Mouse (Mus musculus) MEL-GATA-1-ER (cell line): Measurements from ENCODE around the gene Syt5.
A peak's percentile ranks its signal among the peaks of the same experiment; 100 is the strongest.

ENCODE experiments used
- DNase-seq: peaks from one replicate; pipeline ENCODE4 v3.0.0-alpha.2; 2012; ENCODE audit warnings: low read depth; ENCODE audit errors: extremely low read depth

Gene Syt5

DNA sequence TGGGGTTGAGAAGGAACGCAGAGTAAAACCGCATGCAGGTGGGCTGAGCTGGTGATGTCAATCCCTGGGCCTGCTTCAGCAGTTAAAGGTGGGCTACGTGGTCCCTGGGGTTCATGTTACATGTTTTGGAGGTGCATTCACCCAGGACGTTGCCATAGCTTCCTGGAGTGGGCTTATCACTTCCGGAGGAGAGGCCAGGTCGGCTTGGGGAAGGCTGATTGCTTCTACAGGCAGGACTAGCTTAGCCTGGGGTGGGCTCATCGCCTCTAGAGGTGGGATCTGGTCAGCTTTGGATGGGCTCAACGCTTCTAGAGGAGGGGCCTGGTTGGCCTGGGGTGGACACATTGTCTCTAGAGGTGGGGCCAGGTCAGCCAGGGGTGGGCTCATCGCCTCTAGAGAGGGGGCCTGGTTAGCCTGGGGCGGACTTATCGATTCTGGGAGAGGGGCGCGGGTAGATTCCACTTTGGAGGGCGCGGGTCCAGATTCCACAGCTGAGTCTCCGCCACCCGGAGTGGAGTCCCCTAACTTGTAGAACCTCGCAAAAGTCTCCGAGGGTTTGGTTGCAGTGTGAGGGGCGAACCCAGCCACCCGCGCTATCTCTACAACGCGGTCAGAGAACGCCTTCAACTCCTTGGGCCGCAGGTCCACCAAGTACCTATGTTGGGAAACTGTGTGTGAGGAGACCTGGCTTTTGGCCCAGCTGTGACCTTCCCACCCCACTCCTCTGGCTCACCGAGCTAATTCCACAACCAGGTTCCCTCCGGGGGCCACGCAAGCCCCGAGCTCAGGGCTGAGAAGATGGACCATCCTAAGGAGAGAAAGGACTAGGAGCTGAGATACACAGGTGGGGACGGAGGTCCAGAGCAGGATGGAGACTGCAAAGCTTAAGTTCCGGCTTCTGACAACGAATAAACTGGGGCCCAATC lies 23.9 kb downstream of the Syt5 start:
- DNase-seq: no peak

DNA sequence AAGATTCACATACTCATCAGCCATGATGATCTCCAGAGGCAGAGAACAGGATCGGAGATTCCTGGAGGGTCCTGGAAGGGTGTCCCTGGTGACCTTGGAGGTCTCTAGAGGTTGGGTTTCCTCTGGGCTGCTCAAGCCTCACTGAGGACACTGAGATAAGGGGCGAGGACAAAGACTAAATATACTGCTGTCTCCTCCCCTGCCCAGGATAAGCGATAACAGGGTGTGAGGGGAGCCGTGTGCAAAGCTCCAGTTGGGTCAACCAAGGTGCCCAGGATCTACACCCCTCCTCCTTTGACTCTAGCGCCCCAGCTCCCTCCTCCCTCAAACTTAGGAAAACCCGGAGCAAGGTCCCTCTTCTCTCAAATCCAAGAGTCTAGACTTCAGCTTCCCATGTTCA lies 25.0 kb downstream of the Syt5 start:
- no peak for DNase-seq

DNA sequence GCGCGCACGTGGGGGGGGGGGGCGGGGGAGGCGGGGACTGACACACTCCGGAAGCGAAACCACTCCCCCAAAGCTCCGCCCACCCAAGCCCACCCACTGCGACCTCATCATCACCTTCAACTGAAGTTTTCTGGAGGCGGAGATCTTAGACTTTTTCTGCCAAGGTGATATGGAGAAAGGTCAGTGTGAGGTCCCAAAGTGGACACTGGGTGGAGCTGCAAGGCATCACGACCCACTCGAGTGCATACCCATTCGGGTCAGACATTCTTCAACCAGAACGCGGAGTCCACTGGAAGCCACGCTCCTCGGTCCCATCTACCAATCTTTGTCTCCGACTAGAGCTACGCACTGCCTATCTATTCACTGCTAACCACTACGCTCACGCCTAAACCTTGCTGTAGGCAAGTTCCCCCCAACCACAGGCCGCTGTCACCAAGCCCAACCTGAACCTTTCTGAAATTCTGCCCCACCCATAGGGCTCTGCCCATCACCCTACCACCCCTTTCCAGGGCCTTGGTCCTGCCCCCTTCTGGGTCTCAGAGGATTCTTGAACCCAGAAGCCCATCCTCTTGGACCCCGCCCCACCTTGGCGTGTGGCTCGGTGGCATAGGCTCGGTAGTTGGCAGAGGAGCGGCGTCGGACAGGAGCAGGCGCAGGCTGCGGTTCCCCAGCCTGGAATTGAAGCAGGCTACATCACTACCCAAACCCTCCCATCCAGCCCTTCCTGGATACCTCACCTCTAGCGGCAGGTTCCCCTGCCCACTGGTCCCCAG lies 25.9 kb downstream of the Syt5 start:
- DNase-seq: no peak

DNA sequence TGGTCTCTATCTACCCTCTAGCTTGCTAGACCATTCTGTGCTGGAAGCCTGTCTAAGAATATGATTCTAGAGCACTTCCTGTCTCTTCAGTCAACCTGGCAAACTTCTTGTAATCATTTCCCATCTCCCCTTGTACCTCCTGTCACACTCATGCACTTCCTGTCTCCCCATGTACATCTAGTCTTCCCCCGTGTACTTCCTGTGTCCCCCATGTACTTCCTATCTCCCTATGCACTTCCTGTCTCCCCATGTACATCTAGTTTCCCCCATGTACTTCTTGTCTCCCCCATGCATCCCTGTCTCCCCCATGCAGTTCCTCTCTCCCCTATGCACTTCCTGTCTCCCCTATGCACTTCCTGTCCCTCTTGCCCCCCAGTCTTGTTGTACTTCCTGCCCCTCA lies 28.9 kb downstream of the Syt5 start:
- no peak for DNase-seq

DNA sequence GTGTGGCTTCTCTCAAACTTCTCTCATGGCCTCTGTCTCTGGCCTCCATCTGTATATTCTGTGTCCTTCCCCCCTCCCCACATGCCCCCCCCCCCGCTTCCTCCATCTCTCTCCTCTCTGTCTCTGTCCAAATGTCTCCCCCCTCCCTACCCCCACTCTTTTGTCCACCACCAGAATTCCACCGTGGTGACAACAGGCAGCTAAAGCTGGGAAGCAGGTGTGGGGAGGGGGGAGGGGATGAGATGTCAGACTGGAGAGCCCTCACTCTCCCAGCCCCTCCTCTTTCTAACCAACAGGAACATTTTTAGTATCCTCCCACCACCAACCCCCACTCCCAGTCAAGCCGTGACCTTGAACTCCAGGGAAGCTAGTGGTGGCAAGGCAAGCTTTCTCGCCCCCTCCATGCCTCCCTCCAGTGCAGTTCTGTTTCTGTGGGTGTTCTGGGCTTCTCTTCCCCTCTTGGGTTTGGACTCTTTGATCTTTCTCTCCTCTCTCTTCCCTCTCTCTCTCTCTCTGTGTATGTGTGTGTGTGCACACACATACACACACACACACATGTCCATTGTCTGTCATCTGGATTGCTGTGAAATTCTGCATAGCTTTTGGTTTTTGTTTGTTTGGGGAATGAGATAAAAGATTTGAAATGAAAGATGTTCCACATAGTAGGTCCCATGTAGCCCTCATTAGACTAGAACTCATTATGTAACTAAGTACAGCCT lies 30.9 kb downstream of the Syt5 start, which contains the start of gene Tnnt1:
TSS of gene Tnnt1 (minus strand) at position 51 of the 719 bp plus-strand sequence.
- no peak for DNase-seq

DNA sequence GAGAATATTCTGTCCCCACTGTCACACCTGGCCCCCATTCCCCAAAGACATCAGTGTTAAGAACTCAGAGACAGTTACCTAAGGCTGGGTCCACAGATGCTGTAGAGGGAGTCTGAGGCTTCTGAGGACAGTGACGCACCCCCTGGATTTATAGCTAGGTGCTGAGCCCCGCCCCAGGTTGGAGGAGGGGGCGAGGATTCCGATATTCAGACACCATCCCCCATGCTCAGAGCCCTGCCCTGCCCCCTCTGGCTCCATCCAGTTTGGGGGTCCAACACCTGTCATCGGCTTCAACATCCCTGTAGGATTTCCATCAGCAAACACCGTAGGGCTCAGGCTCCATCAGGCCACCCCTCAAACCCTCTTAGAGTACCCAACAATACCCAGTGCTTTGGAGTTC lies 31.5 kb downstream of the Syt5 start:
- DNase-seq: no peak

DNA sequence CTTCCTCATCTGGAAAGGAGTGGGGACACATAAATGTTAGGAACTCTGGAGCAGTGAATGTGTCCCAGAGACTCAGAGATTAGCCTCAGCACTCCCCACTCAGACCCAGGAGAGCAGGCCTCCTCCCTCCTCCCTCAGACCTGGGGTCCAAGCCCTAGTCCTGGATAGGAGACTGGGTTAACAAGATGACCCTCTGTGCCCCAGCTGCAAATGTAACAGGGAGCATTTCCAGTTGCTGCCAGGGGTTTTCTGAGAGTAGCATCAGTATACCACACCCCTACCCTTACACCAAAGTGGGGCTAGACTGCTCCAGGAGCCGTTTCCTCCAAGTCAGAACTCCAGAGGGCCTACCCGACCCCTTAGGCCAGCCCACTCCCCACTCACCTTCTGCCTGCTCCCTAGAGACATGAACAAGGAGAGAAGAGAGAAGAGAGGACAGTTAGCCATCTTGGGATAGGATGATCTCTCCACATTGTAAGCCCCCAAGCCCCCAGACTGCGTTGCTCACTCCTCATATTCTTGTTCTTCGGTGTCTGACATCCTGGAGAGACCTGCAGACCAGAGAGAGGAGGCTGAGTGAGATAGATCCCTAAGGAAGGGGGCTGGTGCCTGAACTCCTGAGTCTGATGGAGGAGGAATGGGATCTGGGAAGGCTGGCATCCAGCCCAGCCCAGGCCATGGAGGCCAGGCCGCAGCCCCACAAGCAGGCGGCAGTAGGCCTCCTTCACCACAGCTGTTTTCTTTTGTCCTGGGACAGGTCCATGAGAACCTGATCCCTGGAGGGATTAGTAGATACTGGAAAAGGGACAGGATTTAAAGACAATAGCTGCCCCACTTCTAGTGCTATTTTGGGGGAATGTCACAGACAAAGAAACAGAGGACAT lies 33.3 kb downstream of the Syt5 start:
- DNase-seq: no peak

DNA sequence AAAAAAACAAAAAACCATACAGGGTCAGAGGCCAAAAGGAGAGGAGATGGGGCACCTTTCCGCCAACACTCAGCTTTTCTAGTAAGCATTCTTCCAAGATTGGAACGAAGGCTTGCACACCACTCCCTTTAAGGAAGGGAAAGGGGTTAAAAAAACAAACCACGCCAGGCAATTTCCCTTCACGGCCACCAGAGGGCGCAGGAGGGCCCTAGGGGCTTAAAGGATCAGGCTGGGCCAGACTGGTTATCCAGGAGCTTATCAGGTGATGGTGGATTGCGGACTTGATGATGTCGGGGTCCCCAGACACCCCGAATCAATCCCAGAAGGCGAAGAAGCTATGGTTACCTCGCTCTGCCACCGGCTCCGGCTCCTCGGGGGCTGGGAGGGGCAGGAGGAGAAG lies 34.1 kb downstream of the Syt5 start:
- DNase-seq: no peak

DNA sequence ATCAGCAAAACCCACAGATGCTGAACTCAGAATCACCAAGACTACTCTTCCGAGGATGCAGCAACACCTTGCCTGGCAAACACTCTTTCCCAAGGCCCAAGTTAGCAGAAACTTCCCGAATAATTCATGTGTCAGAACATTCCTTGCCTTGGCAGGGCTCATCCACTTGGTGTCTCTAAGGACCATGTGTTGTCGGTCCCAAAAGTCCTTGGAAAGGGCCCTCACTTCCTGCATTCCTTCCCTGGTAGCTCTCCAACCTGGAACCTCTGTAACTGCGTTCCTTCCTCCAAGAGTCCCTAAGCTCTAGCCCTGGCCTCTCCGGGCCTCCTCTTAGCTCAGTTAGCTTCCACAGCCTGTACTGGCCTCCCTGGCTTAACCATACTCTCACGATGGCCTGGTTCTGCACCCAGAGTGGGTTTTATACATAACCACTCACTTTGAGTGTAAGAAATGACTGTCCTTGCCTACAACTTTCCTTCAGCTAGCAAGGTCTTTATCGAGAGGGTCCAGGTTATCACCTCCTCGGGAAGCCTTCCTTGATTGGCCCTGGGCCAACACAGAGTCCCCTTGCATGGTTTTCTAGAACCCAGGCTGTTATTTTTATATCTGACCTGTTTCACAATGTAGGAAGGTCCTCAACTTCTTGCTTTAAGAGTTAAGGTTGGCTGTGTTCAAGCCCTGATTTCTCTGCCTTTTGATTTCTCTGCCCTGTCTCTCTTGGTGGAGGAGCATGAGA lies 35.7 kb downstream of the Syt5 start:
- DNase-seq: no peak

DNA sequence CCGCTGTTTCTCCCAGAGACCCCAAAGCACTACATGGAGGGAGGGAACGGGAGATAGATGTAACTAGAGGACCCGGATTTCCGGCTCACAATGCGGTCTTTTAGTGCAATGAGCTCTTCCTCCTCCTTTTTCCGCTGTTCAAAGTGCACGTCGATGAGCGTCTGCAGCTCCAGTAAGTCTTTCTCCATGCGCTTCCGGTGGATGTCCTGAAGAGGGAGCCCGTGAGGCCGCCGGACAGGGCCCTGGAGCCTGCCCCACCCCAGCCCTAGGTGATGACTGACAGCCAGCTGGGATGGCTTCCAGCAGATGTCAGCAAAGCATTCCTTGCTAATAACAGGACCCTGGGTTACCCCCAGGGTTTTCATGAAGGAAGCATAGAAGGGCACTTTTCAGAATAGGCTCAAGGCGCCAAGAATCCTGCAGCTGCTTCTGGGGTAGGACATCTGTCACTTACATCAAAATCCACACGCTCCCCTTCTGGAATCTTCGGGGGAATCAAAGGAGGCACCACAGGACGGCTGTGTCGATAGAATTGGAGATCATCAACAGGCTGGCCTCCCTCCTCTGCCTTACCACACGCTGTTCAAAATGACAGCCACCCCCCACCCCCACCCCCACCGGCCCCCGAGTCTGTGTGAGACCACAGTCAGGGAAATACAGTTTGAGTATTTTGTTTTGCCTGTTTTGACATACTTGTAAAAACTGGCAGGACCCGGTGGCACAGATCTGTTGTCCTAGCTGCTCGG lies 37.3 kb downstream of the Syt5 start:
- DNase-seq: no peak

DNA sequence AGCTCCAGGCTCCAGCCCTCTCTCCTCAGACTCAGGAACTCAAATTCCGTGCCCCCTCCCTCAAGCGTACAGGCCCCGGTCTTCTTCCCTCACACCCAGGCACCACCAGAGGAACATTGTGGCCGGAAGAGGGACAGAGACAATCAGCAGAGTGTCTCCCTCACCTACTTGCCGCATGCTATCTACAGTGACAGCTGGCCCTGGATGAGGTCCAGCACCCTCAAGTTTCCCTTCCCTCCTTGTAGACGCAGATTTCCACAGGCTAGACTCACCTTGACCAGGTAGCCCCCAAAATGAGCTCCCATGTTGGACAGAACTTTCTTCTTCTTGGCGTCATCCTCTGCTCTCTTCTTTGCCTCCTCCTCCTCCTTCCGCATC lies 38.6 kb downstream of the Syt5 start:
- DNase-seq: no peak

DNA sequence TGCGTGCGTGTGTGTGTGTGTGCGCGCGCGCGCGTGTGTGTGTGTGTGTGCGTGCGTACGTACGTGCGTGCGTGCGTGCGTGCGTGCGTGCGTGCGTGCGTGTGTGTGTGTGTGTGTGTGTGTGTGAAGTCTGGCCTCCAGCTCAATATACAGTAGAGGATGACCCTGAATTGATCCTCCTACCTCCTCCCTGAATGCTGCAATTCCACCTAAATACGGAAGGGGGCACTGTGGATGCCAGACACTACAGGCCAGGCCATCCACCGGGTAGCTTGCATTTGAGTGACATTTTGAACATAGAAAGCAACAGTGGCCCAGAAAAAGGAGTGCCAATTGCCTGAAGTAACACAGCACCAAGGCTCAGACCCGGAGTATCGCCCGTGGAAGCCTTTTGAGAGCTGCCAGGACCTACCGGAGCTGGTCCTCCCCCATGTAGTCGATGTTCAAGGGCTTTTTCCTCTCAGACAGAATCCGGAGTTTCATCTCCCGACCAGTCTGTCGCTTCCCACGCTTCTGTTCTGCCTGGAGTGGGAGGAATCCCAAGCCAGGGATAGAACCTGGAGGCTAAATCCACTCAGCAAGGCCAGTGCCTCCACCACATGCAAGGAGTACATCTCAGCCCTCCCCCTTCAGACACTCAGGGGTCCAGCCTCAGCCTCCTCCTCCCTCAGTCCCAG lies 39.1 kb downstream of the Syt5 start:
- no peak for DNase-seq

DNA sequence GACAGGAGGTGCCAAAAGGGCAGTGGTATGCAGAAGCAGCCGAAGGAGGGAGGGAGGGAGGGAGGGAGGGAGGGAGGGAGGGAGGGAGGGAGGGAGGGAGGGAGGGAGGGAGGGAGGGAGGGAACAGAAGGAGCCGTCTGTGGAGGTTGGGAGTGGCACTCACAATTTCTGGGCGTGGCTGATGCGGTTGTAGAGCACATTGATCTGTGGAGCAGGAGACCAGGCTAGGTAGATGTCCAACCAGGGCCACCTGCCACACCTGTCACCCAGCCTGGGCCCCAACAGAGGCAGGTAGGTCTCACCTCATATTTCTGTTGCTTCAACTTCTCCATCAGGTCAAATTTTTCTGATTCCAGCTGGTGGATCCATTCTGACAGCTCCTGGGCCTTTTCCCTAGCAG lies 40.1 kb downstream of the Syt5 start:
- DNase-seq: no peak

DNA sequence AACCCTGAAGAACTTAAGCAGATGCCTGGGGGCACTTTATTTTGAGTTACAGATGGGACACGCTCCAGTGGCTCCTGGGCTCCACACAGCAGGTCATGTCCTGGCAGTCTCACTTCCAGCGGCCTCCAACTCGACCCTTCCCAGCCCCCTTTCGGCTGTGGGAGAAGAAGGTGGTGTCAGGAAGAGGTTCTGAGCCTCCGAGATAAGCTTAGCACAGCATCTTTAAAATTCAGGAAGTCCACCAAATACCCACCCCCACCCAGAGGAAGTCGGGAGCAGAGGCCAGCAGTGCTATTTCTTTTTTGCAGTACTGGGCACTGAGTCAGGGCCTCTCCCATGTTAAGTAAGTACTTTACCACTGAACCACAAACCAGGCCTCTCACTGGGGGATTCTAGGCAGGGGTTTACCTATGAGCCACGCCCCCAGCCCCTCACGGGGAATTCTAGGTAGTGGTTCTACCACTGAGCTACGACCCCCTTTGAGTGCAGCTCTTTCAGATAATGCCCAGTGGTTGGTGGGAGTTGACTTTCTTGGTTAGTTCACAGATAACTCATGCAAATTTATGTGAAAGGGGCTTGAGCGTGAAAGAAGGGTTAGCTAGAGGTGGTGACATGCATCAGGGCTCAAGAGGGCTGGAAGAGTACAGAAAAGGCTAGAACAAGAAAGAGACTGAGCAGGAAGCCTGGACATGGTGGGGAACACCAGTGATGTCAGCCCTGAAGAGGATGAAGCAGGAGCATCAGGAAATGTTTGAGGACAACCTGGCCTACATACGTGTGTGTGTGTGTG lies 42.5 kb downstream of the Syt5 start:
- peak; percentile 88 for DNase-seq

DNA sequence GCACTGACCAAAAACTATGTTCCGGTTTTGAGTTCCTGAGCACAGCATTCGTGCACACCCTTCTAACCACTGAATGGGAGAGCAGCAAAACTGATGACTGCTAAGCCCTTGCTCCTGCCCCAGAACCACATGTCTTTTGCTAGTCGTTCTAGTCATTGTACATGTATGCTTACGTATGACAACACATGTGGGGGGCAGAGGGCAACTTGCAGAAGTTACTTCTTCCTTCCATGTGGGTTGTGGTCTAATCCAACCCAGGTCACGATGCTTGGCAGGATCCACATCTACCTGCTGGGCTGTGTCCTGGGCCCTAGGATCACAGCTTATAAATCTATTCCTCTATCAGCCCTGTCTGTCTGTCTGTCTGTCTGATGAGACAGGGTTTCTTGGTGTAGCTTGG lies 43.5 kb downstream of the Syt5 start:
- DNase-seq: no peak

DNA sequence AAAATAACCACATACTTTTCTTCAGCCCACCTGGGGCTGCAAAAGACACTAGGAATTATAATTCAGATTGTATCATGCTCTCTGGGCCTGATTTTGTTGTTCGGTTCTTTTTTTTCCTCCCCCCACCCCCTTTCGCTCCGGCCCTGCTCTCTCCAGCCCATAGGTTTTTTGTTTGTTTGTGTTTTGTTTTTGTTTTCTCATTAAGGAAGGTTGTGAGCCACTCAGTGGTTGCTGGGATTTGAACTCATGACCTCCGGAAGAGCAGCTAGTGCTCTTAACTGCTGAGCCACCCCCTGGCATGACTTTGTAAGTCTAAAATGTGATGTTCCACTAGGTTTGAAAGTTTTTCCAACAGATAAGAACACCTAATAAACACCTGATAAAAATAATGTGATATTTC lies 44.2 kb downstream of the Syt5 start:
- DNase-seq: no peak

DNA sequence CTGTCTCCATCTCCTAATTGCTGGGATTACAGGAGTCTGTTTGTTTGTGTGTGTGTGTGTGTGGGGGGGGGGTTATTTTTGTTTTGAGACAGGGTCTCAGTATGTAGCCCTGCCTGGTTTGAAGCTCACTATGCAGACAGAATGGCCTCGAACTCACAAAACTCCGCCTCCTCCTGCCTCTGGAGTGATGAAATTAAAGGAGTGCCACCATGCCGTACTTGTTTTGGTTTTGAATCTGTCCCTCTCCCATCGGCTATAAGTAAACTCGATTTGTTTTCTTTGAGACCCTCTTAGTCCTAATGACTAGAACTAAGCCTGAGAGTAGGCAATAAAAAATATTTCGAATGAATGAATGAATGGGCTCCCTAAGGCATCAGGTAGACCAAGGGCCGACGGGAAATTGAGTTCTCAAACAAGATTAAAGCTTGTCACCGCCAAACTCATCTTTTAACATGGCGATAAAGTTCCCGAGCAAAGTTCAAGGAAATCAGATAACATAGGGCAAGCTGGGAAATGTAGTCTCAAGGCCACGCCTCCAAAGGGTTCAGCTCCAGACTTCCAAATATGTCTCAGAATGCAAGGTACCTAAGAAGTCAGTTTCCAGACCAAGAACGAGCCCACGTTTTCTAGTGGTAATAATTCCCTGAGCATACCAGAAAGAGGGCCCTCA lies 44.8 kb downstream of the Syt5 start:
- DNase-seq: no peak
